Mouse (Mus musculus) right cerebral cortex, adult 2 months (tissue): Measurements from ENCODE around the gene Stard3.
"Not testable (repeated sequence)": the region's sequence is repeated elsewhere in the genome, so short reads cannot be mapped to it uniquely, and the experiment has no call there.

Experiments used
- DNase-seq, 2 experiments: peaks; one replicate each; pipeline ENCODE4 v3.0.0; 2021 to 2022; ENCODE audit warnings: low spot score in 2 of 2

Stard3 gene

GRCm38 (mm10) chr11:98373244-98373643 lies 15.1 kb downstream of the Stard3 start:
- DNase-seq, result no peak

GRCm38 (mm10) chr11:98374266-98374665 lies 16.1 kb downstream of the Stard3 start:
- no peak for DNase-seq

DNA sequence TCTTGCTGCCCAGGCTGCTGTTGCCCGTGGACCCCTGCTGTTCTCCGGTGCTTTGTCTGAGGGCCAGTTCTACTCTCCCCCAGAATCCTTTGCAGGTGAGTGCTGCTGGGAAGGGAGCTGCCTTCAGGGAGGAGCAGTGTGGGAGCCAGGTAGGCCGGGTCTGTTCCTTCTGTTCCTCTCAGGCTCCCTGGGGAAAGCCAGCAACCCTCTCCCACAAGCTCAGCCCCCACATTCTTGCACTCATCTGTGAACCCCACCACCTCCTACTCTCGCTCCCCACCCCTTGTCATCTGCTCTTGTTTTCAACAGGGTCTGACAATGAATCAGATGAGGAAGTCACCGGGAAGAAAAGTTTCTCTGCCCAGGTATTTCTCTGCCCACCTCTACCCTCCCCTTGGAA lies 18.6 kb downstream of the Stard3 start:
- DNase-seq, result no peak

GRCm38 (mm10) chr11:98377787-98378186 lies 19.6 kb downstream of the Stard3 start:
- no peak for DNase-seq

GRCm38 (mm10) chr11:98379379-98379778 lies 21.2 kb downstream of the Stard3 start:
- no peak for DNase-seq

DNA sequence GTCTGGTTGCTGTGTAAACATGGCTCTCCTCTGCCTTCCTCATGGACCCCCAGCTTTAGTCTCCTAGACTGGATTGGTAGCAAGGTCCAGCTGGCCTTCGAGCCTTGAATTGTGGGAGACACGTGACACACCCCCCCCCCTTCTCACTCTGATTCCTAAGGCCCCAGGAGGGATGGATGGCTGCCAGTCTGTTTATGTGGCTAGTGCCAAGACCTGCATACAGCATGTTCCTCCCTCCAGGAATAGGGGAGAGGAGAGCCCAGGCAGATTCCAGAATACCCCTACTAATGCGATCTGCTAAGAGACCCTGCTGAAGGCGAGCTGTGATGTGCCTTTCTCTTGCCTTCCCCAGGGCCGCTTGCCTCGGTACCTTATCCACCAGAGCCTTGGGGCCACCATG lies 21.9 kb downstream of the Stard3 start:
- DNase-seq, result no peak

GRCm38 (mm10) chr11:98381651-98382050 lies 23.5 kb downstream of the Stard3 start:
- DNase-seq, result no peak

DNA sequence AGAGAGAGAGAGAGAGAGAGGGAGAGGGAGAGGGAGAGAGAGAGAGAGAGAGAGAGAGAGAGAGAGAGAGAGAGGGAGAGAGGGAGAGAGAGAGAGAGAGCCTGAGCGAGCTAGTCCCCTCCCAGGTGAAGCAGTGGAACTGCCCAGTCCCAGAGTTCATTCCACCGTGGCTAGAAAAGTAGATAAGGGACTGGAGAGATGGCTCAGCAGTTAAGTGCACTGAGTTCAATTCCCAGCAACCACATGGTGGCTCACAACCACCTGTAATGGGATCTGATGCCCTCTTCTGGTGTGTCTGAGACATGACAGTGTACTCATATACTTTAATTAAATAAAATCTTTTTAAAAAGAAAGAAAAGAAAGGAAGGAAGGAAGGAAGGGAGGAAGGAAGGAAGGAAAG lies 24.2 kb downstream of the Stard3 start:
- not testable (repeated sequence) for DNase-seq

- no peak for DNase-seq
These were observed 25.3 kb downstream of the Stard3 start, which contains the start of gene Tcap for GRCm38 (mm10) chr11:98383261-98384030. Gene Tcap (plus strand): TSS chr11:98383811.

- no peak for DNase-seq
These were observed 26.0 kb downstream of the Stard3 start for GRCm38 (mm10) chr11:98384216-98384615.

- no peak for DNase-seq
These were observed 26.8 kb downstream of the Stard3 start for GRCm38 (mm10) chr11:98384721-98385637.

DNA sequence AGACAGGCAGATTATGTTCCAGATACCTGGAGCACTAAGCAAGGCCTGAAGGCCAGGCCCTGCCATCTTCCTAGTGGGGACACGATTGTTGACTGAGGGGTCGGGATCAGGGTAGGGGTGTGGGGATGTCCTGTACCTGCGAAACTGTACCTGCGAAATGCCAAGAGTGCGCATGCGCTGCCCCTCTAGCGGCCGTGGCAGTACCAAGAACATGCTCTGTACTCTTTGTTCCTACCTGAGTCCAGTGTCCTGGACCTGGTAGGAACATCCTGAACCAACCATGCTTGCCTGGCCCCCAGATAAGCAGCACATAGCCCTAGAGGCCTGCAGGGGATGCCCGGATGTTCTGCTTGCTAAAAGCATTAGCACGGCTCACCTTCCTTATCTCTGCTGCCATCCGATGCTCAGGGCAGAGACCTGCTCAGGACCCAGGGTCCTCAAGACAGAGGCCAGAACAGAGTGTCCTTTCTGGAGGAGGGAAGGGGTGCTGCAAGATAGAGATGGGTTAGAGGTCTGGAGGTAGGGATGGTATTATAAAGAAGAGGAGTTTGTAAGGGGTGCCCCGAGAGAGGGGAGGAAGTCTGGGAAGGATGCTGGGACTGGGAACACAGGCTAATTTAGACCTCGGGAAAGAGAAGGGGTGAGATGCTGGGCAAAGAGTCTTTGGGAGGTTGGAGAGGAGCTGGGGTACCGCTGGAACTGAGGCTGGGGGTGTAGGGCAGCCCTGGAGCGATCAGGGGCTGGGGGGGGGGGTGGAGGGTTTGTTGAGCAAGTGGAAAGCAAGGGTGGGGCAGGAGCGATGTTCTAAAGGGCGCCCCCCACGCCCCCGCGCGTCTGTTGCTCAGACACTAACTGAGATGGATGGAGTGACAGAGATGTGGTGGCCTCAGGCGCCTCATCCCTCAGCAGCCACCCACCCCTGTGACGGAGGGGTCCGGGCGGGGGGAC lies 27.7 kb downstream of the Stard3 start, which contains the start of gene Pnmt:
Gene Pnmt (plus strand): TSS at position 813 of the 948 bp plus-strand sequence.
- DNase-seq, result no peak

GRCm38 (mm10) chr11:98386596-98386995 lies 28.4 kb downstream of the Stard3 start:
- DNase-seq, result no peak

GRCm38 (mm10) chr11:98387056-98387577 lies 28.9 kb downstream of the Stard3 start:
- no peak for DNase-seq

GRCm38 (mm10) chr11:98388282-98388681 lies 30.1 kb downstream of the Stard3 start:
- DNase-seq, result no peak

GRCm38 (mm10) chr11:98389221-98389780 lies 31.1 kb downstream of the Stard3 start:
- DNase-seq, result peak; percentile 74 to 77

- DNase-seq, result no peak
These were observed 32.0 kb downstream of the Stard3 start for GRCm38 (mm10) chr11:98390141-98390540.

DNA sequence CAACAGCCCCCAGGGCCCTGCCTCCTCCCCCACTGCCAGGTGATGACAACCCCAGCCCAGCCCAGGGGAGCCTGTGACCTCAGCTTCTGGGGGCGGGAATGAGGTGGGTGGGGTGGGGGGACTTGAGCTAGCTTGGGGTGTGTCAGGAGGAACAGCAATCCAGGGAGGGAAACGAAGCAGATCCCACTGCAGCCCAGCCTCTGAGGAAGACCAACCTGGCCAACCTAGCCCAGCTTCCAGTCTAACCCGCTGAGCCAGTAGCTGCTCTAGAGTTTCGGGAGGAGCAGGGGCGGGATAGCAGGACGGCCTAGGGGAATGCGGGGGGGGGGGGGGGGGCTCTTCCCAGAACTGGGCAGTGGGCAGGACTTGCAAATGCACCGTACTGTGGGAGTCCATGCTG lies 33.9 kb downstream of the Stard3 start:
- no peak for DNase-seq

DNA sequence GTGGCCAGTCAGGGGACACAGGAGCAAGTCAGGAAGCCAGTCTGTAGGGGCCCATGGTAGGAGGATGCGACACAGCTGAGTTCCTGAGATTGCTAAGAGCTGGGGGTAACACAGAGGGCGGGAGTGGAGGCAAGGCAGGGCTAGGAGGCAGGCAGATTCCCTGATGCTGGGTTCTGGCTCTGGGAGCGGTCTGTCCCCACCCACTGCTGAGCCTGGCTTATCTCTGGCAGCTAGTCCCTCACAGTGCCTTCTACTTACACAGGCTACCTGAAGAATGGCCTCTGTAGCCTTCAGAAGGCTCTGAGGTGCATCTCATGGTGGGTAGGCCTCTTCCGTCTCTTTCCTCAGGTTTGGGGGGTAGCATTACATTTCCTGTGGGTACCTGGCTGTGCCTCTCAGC lies 34.5 kb downstream of the Stard3 start:
- no peak for DNase-seq

DNA sequence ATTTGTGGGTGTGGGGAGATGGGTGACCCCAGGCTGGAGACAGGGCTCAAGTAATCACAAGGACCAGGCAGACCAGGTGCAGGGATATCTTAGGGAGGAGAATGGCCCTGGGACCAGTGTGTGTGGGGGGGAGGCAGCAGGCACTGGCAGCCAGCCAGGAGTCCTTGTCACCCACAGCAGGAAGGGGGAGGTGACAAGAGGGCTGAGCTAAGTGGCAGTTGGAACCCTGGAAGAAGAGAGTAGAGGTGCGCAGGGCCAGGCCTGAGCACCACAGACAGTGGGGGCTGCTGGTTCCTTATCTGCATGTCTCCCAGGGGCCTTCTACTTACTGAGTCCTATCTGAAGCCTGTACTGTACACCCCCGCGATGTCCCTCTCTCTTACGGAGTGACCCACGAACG lies 35.1 kb downstream of the Stard3 start:
- DNase-seq, result no peak

GRCm38 (mm10) chr11:98394301-98394700 lies 36.1 kb downstream of the Stard3 start:
- no peak for DNase-seq
